Mouse (Mus musculus) small intestine, adult 2 months (tissue): ENCODE results near the gene Elob. TPM values are rescaled to one million over a fixed set of nuclear protein-coding genes. Genes with fewer than 3 reads are reported as not detected.

Source experiments
- H3K27ac ChIP-seq: fragments of 200-500 bp; 2 replicates; pipeline ENCODE4 v1.5.1; 2012; ENCODE audit warnings: low read depth, low read length, control low read depth, inconsistent platforms; ENCODE audit not compliant: insufficient read depth
- H3K27me3 ChIP-seq: fragments of 200-500 bp; 2 replicates; pipeline ENCODE4 v1.6.1; 2012; ENCODE audit warnings: mild to moderate bottlenecking, moderate library complexity, low read length, inconsistent platforms; ENCODE audit not compliant: control insufficient read depth, insufficient read depth
- H3K36me3 ChIP-seq: fragments of 200-500 bp; 2 replicates; pipeline ENCODE4 v1.6.1; 2012; ENCODE audit warnings: mild to moderate bottlenecking, low read length, control low read depth, inconsistent platforms; ENCODE audit not compliant: control insufficient read depth, insufficient read depth
- H3K4me1 ChIP-seq: fragments of 200-500 bp; 2 replicates; pipeline ENCODE4 v1.6.1; 2012; ENCODE audit warnings: low read length, inconsistent platforms, mixed read lengths; ENCODE audit not compliant: control insufficient read depth, insufficient read depth, insufficient read length
- H3K4me3 ChIP-seq: fragments of 200-500 bp; 2 replicates; pipeline ENCODE4 v1.5.1; 2012; ENCODE audit warnings: low read depth, mild to moderate bottlenecking, control low read depth, inconsistent platforms, low read length, moderate library complexity
- CTCF ChIP-seq: fragments of 200-500 bp; IDR thresholded peaks from 2 replicates; pipeline ENCODE4 v1.5.1; 2012; ENCODE audit warnings: low read depth, mild to moderate bottlenecking, control low read depth, inconsistent platforms, low read length, moderate library complexity, mixed read lengths; ENCODE audit not compliant: insufficient replicate concordance, insufficient read length; ENCODE audit errors: extremely low read depth
- POLR2A ChIP-seq: fragments of 200-500 bp; IDR thresholded peaks from 2 replicates; pipeline ENCODE4 v1.6.1; 2012; ENCODE audit warnings: low read depth, mild to moderate bottlenecking, control low read depth, inconsistent platforms, low read length, moderate library complexity
- WGBS: fragments of 180-500 bp; shearing (Covaris S2); methylation state at CpG from one replicate; pipeline ENCODE4 v1.1.7; 2018; 5-methylcytosine and 5-hydroxymethylcytosine counted together
- polyA plus RNA-seq: library from polyadenylated mRNA; depleted of rRNA; stranded (reverse); fragments of >200 nt; gene quantifications from 2 replicates; pipeline ENCODE4 v1.2.3, GENCODE M21; 2012; rRNA removed

Elob gene
- polyA plus RNA-seq, 1 experiment = 591 TPM

DNA sequence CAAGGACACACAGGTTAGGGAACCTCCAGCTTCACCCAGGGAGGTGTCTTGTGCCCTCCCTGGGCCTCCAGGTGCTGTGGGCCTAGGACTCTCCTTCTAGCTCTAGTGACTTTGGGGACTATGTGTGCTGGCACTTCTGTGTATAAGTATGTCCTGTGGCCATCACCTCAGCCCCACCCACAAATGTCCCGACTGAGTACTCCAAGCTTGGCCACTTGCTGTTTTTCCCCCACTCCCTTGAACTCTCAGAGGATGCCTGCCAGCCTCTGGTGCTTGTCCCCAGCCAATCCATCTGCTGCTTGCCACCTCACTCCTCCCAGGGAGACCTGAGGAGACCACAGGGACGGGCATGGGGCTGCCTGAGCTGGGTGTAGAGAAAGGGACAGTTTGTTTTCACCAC, 50.5 kb downstream of the Elob start:
- no peak overlapping the region for H3K27ac ChIP-seq
- TF ChIP-seq CTCF (no peak), POLR2A (no peak)
- H3K27me3 ChIP-seq = no peaks in the 10 kb centered on the region
- no peak overlapping the region for H3K4me3 ChIP-seq
- no peaks in the 10 kb centered on the region; the same call in 1 of the 2 replicates for H3K4me1 ChIP-seq
- 38% methylated on average over 2 of the region's 2 CpGs for WGBS
- no peaks in the 10 kb centered on the region for H3K36me3 ChIP-seq

GRCm38 (mm10) chr17:23777141-23777540, 51.8 kb downstream of the Elob start:
- TF ChIP-seq CTCF (no peak), POLR2A (no peak)
- Histone ChIP-seq H3K4me1 (no peaks in the 10 kb centered on the region; the same call in 1 of the 2 replicates), H3K27me3 (no peaks in the 10 kb centered on the region), H3K27ac (no peak overlapping the region), H3K4me3 (no peak overlapping the region), H3K36me3 (no peaks in the 10 kb centered on the region)
- WGBS = 78% methylated on average over 2 of the region's 2 CpGs

GRCm38 (mm10) chr17:23776216-23776615, 52.7 kb downstream of the Elob start:
- Histone ChIP-seq H3K4me1 (no peaks in the 10 kb centered on the region; the same call in none of the 2 replicates), H3K36me3 (no peaks in the 10 kb centered on the region), H3K4me3 (no peak overlapping the region), H3K27ac (no peak overlapping the region), H3K27me3 (no peaks in the 10 kb centered on the region)
- 84% methylated on average over 10 of the region's 10 CpGs for WGBS
- TF ChIP-seq CTCF (no peak), POLR2A (no peak)

Other genes starting within 250 kb of the Elob start
- 5.4 and 6.8 TPM in 2 replicates for gene Zfp13, start 229.6 kb downstream of the Elob start, polyA plus RNA-seq
- not detected in 2 replicates for gene Zscan10, start 228.3 kb downstream of the Elob start, polyA plus RNA-seq
- 1.5 and 1.6 TPM in 2 replicates for gene Mmp25, start 183.9 kb downstream of the Elob start, polyA plus RNA-seq
- gene Bicdl2, start 168.6 kb downstream of the Elob start, polyA plus RNA-seq = 5.2 and 6.0 TPM in 2 replicates
- 106 and 251 TPM in 2 replicates for gene Hcfc1r1, start 155.5 kb downstream of the Elob start, polyA plus RNA-seq
- gene Thoc6, start 155.3 kb downstream of the Elob start, polyA plus RNA-seq = 12.4 and 19.8 TPM in 2 replicates
- 27.9 and 30.9 TPM in 2 replicates for gene Tnfrsf12a, start 151.7 kb downstream of the Elob start, polyA plus RNA-seq
- gene Cldn6, start 149.9 kb downstream of the Elob start, polyA plus RNA-seq = 0.10 and 0.95 TPM in 2 replicates
- gene Cldn9, start 145.1 kb downstream of the Elob start, polyA plus RNA-seq = 0.10 and 1.5 TPM in 2 replicates
- gene 1520401A03Rik, start 106.4 kb downstream of the Elob start, polyA plus RNA-seq = not detected in 2 replicates
- gene Pkmyt1, start 102.8 kb downstream of the Elob start, polyA plus RNA-seq = 25.0 and 42.3 TPM in 2 replicates
- gene Paqr4, start 88.3 kb downstream of the Elob start, polyA plus RNA-seq = 112 and 152 TPM in 2 replicates
- gene Kremen2, start 83.3 kb downstream of the Elob start, polyA plus RNA-seq = 1.5 and 2.9 TPM in 2 replicates
- 16.5 and 34.1 TPM in 2 replicates for gene Flywch1, start 57.5 kb downstream of the Elob start, polyA plus RNA-seq
- 6.3 and 6.6 TPM in 2 replicates for gene Flywch2, start 43.1 kb downstream of the Elob start, polyA plus RNA-seq
- 197 and 439 TPM in 2 replicates for gene Srrm2, start 38.6 kb downstream of the Elob start, polyA plus RNA-seq
- gene Prss33, start 6.9 kb upstream of the Elob start, polyA plus RNA-seq = 0.27 and 0.77 TPM in 2 replicates
- 166 and 292 TPM in 2 replicates for gene Prss32, start 14.7 kb upstream of the Elob start, polyA plus RNA-seq
- 0.56 and 3.4 TPM in 2 replicates for gene Prss41, start 15.0 kb upstream of the Elob start, polyA plus RNA-seq
- not detected in 2 replicates for gene Prss21, start 38.9 kb upstream of the Elob start, polyA plus RNA-seq
- not detected in 2 replicates for gene Dcpp1, start 51.7 kb upstream of the Elob start, polyA plus RNA-seq
- not detected in 2 replicates for gene Dcpp2, start 51.7 kb upstream of the Elob start, polyA plus RNA-seq
- not detected in 2 replicates for gene Dcpp3, start 88.3 kb upstream of the Elob start, polyA plus RNA-seq
- gene Sbp, start 112.5 kb upstream of the Elob start, polyA plus RNA-seq = not detected in 2 replicates
- not detected in 2 replicates for gene Sbpl, start 126.1 kb upstream of the Elob start, polyA plus RNA-seq
- 22.9 and 150 TPM in 2 replicates for gene Prss30, start 151.4 kb upstream of the Elob start, polyA plus RNA-seq
- gene Prss22, start 169.0 kb upstream of the Elob start, polyA plus RNA-seq = 0.06 and 0.25 TPM in 2 replicates
- gene Prss27, start 209.0 kb upstream of the Elob start, polyA plus RNA-seq = 3.9 and 4.0 TPM in 2 replicates
- 51.8 and 74.6 TPM in 2 replicates for gene Kctd5, start 244.3 kb upstream of the Elob start, polyA plus RNA-seq